In genomic region chrX:75733651-75734050, GRCm38 (mm10) we compare ENCODE assay signal across 8 mouse cellular contexts.
A peak's percentile ranks its signal among the peaks of the same experiment; 100 is the strongest.
DNase-seq lines count a peak whose midpoint lies in the region; ATAC-seq and TF ChIP-seq lines count a peak whose summit lies in the region.
"Not testable (repeated sequence)": the region's sequence is repeated elsewhere in the genome, so short reads cannot be mapped to it uniquely, and the experiment has no call there.

No protein-coding gene starts in this region.

- not testable (repeated sequence) for H3K9ac ChIP-seq in forebrain, postnatal 0 days; kidney, postnatal 0 days (ENCODE audit: low read depth, low read length); lung, postnatal 0 days (replicated peaks; ENCODE audit: low read depth)

- H3K9me3 ChIP-seq in forebrain, postnatal 0 days (ENCODE audit: low read length); hindbrain, embryonic 10.5 days; kidney, postnatal 0 days (replicated peaks; ENCODE audit: low read length); lung, postnatal 0 days (ENCODE audit: low read length): not testable (repeated sequence)

- DNase-seq in Muller cell, postnatal 12 days (ENCODE audit: inconsistent ontology term): peak; percentile 49
- DNase-seq in cerebellum, adult 9-10 months: peak; percentile 91
- peak; percentile 67 for DNase-seq in forebrain, postnatal 0 days
- peak; percentile 16 for DNase-seq in hindbrain, embryonic 10.5 days (ENCODE audit: low spot score)
- DNase-seq in kidney, postnatal 0 days (ENCODE audit: low spot score): not testable (repeated sequence)
- peak; percentile 10 for DNase-seq in lung, postnatal 0 days (ENCODE audit: low spot score)
- peak; percentile 76 for DNase-seq in ovary, adult 18-20 months (ENCODE audit: low spot score)
- peak; percentile 77 for DNase-seq in urinary bladder, adult 2 months (ENCODE audit: low spot score)

- H3K4me2 ChIP-seq in forebrain, postnatal 0 days (ENCODE audit: low read depth); kidney, postnatal 0 days (ENCODE audit: low read length); lung, postnatal 0 days (replicated peaks; ENCODE audit: low read depth, low read length): not testable (repeated sequence)

- not testable (repeated sequence) for H3K27ac ChIP-seq in forebrain, postnatal 0 days (ENCODE audit: low read depth, low read length); kidney, postnatal 0 days; lung, postnatal 0 days (ENCODE audit: low read length)
- peak overlapping the region; percentile 62; the same call in 1 of the 2 replicates for H3K27ac ChIP-seq in hindbrain, embryonic 10.5 days

- H3K36me3 ChIP-seq in forebrain, postnatal 0 days (ENCODE audit: insufficient read depth); hindbrain, embryonic 10.5 days; kidney, postnatal 0 days (ENCODE audit: insufficient read depth, low read length); lung, postnatal 0 days (ENCODE audit: insufficient read depth, low read length): not testable (repeated sequence)

- not testable (repeated sequence) for TF ChIP-seq EP300 in lung, postnatal 0 days (IDR thresholded peaks at IDR 0.05)

- H3K27me3 ChIP-seq in forebrain, postnatal 0 days (ENCODE audit: insufficient read depth, low read length); hindbrain, embryonic 10.5 days (ENCODE audit: insufficient read depth, poor library complexity, severe bottlenecking); kidney, postnatal 0 days (ENCODE audit: insufficient read depth, low read length); lung, postnatal 0 days (replicated peaks; ENCODE audit: insufficient read depth, low read length): not testable (repeated sequence)

- not testable (repeated sequence) for ATAC-seq in forebrain, postnatal 0 days; kidney, postnatal 0 days (replicated peaks; ENCODE audit: low FRiP score, low read depth); lung, postnatal 0 days

- peak; percentile 37; the same call in 1 of the 2 replicates for TF ChIP-seq CTCF in forebrain, postnatal 0 days (IDR thresholded peaks at IDR 0.05; ENCODE audit: low read depth)
- peak; percentile 49 for TF ChIP-seq CTCF in kidney, postnatal 0 days (IDR thresholded peaks at IDR 0.05; ENCODE audit: low read depth)
- peak; percentile 56 for TF ChIP-seq CTCF in lung, postnatal 0 days (IDR thresholded peaks at IDR 0.05)

- H3K4me3 ChIP-seq in forebrain, postnatal 0 days (ENCODE audit: low read depth, low read length); hindbrain, embryonic 10.5 days; kidney, postnatal 0 days (replicated peaks; ENCODE audit: low read depth, low read length); lung, postnatal 0 days (ENCODE audit: low read depth, low read length): not testable (repeated sequence)

- H3K4me1 ChIP-seq in forebrain, postnatal 0 days (ENCODE audit: insufficient read depth); hindbrain, embryonic 10.5 days (replicated peaks); kidney, postnatal 0 days (replicated peaks; ENCODE audit: insufficient read depth, low read length); lung, postnatal 0 days (ENCODE audit: insufficient read depth, low read depth, low read length): not testable (repeated sequence)

- WGBS in forebrain, postnatal 0 days: 56% methylated on average over 11 of the region's 11 CpGs
- 61% methylated on average over 11 of the region's 11 CpGs for WGBS in hindbrain, embryonic 10.5 days
- WGBS in kidney, postnatal 0 days: 69% methylated on average over 11 of the region's 11 CpGs
- 71% methylated on average over 11 of the region's 11 CpGs for WGBS in lung, postnatal 0 days
